Mouse (Mus musculus): ENCODE measurements at regions not wholly inside any gene's neighbourhood (a gene's known extent, or its start where the extent isn't known, plus 50 kb on each side); places are given as distances from the start of the nearest gene placed in this dataset.
A peak's percentile ranks its signal among the peaks of the same experiment; 100 is the strongest.
"Not testable (repeated sequence)": the region's sequence is repeated elsewhere in the genome, so short reads cannot be mapped to it uniquely, and the experiment has no call there.

DNA sequence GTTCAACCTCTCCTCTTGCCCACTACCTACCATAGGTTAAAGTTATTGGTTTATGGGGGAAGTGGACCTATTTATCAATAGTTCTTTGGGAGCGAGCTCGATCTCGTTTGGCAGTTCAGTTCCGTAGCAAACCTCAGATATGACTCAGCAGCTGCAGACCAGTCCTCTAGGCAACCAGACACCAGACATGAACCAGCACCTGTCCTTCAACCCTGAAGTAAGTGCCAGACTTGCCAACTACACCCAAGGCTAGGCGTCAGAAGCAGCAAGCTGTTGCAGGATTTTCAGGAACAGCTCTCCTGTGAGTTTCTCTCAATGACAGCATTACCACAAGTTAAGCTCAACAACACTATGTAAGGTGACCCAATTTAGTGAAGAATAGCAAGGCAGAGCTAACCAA is 53.3 kb upstream of the Trdn start:
- Histone ChIP-seq H3K4me3 (ENCODE audit: low read depth, low read length) (no peak overlapping the region), H3K36me3 (replicated peaks; ENCODE audit: control insufficient read depth, insufficient read depth, low read length) (no peaks in the 10 kb centered on the region), H3K27me3 (ENCODE audit: control insufficient read depth, insufficient read depth, low read length) (no peaks in the 10 kb centered on the region), H3K9me3 (replicated peaks; ENCODE audit: control insufficient read depth, low read length) (no peaks in the 10 kb centered on the region), H3K4me1 (ENCODE audit: control insufficient read depth, insufficient read depth) (no peaks in the 10 kb centered on the region; the same call in 1 of the 2 replicates), H3K4me2 (ENCODE audit: low read depth, low read length) (no peak overlapping the region), H3K27ac (ENCODE audit: low read depth) (no peak overlapping the region), H3K9ac (replicated peaks; ENCODE audit: low read depth, low read length) (no peak overlapping the region)
- TF ChIP-seq EP300 (IDR thresholded peaks at IDR 0.05; ENCODE audit: low read depth) (no peak), CTCF (IDR thresholded peaks at IDR 0.05; ENCODE audit: low read depth) (no peak)
- DNase-seq (ENCODE audit: low spot score) (no peak), ATAC-seq (ENCODE audit: insufficient read depth, low read depth) (no peak)
- 58% methylated on average over 5 of the region's 5 CpGs for WGBS

DNA sequence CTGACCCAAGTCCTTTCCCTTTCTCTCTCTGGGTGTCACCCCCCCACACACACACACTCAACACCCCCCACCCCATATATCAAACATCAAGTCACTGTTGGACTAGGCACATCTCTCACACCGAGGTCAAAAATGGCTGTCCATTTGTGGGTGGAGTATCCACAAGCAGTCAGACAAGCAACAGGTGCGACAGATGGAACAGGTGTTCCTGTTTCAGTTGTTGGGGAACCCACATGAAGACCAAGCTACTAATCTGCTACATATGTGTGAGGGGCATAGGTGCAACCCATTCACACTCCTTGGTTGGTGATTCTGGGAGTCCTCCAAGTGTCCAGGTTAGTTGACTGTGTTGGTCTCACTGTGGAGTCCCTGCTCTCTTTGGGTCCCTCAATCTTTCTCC is 58.1 kb upstream of the Trdn start:
- Histone ChIP-seq H3K9me3 (replicated peaks; ENCODE audit: control insufficient read depth, low read length) (no peaks in the 10 kb centered on the region), H3K36me3 (replicated peaks; ENCODE audit: control insufficient read depth, insufficient read depth, low read length) (no peaks in the 10 kb centered on the region), H3K4me2 (ENCODE audit: low read depth, low read length) (no peak overlapping the region), H3K27me3 (ENCODE audit: control insufficient read depth, insufficient read depth, low read length) (no peaks in the 10 kb centered on the region), H3K9ac (replicated peaks; ENCODE audit: low read depth, low read length) (no peak overlapping the region), H3K27ac (ENCODE audit: low read depth) (no peak overlapping the region), H3K4me1 (ENCODE audit: control insufficient read depth, insufficient read depth) (no peaks in the 10 kb centered on the region), H3K4me3 (ENCODE audit: low read depth, low read length) (no peak overlapping the region)
- ATAC-seq (ENCODE audit: insufficient read depth, low read depth) (no peak), DNase-seq (ENCODE audit: low spot score) (no peak)
- TF ChIP-seq CTCF (IDR thresholded peaks at IDR 0.05; ENCODE audit: low read depth) (no peak), EP300 (IDR thresholded peaks at IDR 0.05; ENCODE audit: low read depth) (no peak)
- 84% methylated on average over 2 of the region's 2 CpGs for WGBS

DNA sequence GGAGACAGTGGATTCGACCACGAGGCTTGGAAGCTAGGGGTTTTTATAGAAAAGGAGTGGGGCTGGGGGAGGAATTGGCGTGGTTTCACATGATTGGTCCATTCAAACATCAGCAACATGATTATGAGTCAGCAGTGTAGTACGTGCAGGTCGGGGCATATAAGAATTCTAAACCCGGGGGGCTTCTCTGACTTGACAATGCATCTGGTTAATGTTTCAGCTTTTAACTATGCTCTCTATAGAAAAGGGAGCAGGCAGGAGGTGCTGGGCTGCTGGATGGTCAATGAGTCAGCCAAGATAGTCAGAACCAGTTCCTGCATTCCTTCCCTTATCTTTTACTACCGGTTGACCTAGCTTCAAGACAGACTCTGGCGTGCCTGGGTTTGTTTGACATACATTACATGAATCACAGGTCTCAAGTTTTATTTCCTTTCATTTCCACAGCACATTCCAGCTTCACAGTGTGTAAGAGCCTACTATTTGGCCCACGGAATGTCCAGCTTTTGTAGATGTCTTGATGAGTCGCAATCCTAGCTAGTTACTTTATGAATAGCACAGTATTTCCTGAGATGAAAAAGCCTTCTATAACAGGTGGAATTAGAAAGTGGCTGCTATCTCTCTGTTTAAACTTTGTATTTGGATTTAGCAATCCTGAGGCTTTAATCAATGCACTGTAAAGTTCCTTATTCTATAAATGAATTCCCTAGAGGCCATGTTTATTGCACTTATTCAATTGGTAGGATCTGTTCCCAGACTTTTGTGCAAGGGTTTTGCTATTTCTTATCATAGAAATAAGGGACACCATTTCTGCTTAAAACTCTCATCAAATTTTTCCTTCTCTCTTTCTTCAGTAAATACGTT is 94.7 kb upstream of the Nkain2 start:
- ATAC-seq (ENCODE audit: insufficient read depth, low read depth), result no peak
- Histone ChIP-seq H3K9ac (replicated peaks; ENCODE audit: low read depth, low read length) (no peak overlapping the region), H3K4me3 (ENCODE audit: low read depth, low read length) (no peak overlapping the region), H3K27ac (ENCODE audit: low read depth) (no peak overlapping the region), H3K27me3 (ENCODE audit: control insufficient read depth, insufficient read depth, low read length) (no peaks in the 10 kb centered on the region), H3K36me3 (replicated peaks; ENCODE audit: control insufficient read depth, insufficient read depth, low read length) (no peaks in the 10 kb centered on the region), H3K9me3 (replicated peaks; ENCODE audit: control insufficient read depth, low read length) (no peaks in the 10 kb centered on the region), H3K4me2 (ENCODE audit: low read depth, low read length) (no peak overlapping the region), H3K4me1 (ENCODE audit: control insufficient read depth, insufficient read depth) (no peaks in the 10 kb centered on the region)
- WGBS, result 41% methylated on average over 11 of the region's 11 CpGs
- no peak for TF ChIP-seq CTCF (IDR thresholded peaks at IDR 0.05; ENCODE audit: low read depth)
- no peak for TF ChIP-seq EP300 (IDR thresholded peaks at IDR 0.05; ENCODE audit: low read depth)
- peak; percentile 6 for DNase-seq (ENCODE audit: low spot score)

DNA sequence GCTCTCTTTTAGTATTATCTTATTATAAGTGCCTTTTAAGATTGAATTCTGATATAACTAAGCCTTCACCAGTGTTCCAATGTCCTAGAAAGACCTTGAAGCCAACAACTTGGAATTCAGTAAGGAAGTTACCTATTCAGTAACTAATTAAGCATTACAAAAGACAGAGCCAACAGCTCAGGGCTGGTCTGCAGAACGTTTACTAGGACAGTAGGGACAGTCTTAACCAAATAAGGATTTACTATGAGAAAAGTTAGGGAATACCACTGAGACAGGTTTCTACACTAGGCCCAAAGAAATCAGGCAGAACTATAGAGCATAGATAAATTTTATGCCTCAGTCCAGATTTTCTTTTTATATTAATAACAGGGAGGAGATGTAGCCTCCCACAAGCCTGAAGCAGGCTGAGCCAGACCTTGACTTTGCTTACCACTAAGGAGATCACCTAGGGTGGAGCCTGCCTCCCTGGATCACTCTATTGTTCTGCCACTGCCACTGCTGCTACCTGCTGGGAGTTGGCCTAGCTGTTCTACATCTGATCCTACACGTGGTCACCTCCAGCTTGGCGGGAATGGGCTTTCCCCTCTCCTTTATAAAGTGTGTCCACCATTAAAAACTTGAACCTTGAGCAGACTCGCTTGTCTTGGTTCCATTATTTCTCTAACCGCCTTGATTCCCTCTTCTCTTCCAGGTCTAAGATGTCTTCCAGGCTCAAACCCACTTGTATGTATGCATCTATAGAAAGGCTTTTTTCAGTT is 68.2 kb upstream of the Nkain2 start:
- H3K9ac ChIP-seq (replicated peaks; ENCODE audit: low read depth, low read length); H3K4me1 ChIP-seq (ENCODE audit: control insufficient read depth, insufficient read depth); H3K4me2 ChIP-seq (ENCODE audit: low read depth, low read length); DNase-seq (ENCODE audit: low spot score); H3K4me3 ChIP-seq (ENCODE audit: low read depth, low read length); H3K9me3 ChIP-seq (replicated peaks; ENCODE audit: control insufficient read depth, low read length); ATAC-seq (ENCODE audit: insufficient read depth, low read depth); H3K27me3 ChIP-seq (ENCODE audit: control insufficient read depth, insufficient read depth, low read length); H3K27ac ChIP-seq (ENCODE audit: low read depth); H3K36me3 ChIP-seq (replicated peaks; ENCODE audit: control insufficient read depth, insufficient read depth, low read length): not testable (repeated sequence)
- 81% methylated on average over 5 of the region's 5 CpGs for WGBS

DNA sequence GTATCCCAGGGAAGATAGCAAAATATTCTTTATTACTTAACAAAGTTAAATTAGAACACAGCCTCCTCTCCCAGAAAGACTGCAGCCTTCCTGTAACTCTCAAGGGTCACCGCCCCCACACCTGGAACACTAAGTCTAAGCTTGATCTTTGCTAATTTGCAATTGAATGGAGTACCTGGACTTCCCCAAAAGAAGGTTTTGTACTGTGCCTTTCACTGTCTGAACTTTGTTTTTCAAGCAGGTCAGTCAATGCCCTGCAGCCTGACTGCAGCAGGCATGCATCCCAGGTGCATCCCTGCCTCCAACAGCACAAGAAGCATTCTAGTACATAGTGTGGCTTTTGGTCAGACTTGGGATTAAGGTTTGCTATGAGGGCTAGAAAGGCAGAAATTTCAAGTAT is 67.2 kb upstream of the Nkain2 start:
- WGBS, result 89% methylated on average over 1 of the region's 1 CpGs

DNA sequence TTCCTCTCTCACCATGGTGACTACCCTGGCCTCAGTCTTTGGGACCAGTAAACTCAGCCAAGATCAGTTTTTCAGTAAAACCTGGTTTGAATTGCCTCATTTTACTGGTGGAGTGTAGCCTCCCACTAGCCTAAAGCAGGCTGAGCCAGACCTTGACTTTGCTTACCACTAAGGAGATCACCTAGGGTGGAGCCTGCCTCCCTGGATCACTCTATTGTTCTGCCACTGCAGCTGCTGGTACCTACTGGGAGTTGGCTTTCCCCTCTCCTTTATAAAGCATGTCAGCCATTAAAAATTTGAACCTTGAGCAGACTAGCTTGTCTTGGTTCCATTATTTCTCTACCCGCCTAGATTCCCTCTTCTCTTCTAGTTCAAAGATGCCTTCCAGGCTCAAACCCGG is 63.5 kb upstream of the Nkain2 start:
- ATAC-seq (ENCODE audit: insufficient read depth, low read depth); H3K4me2 ChIP-seq (ENCODE audit: low read depth, low read length); H3K36me3 ChIP-seq (replicated peaks; ENCODE audit: control insufficient read depth, insufficient read depth, low read length); DNase-seq (ENCODE audit: low spot score); H3K9ac ChIP-seq (replicated peaks; ENCODE audit: low read depth, low read length); H3K4me3 ChIP-seq (ENCODE audit: low read depth, low read length); H3K27ac ChIP-seq (ENCODE audit: low read depth); H3K27me3 ChIP-seq (ENCODE audit: control insufficient read depth, insufficient read depth, low read length); H3K4me1 ChIP-seq (ENCODE audit: control insufficient read depth, insufficient read depth); H3K9me3 ChIP-seq (replicated peaks; ENCODE audit: control insufficient read depth, low read length): not testable (repeated sequence)
- 61% methylated on average over 2 of the region's 2 CpGs for WGBS

More for the DNA sequence above, 67.2 kb upstream of the Nkain2 start:
- not testable (repeated sequence) for H3K36me3 ChIP-seq (replicated peaks; ENCODE audit: control insufficient read depth, insufficient read depth, low read length); ATAC-seq (ENCODE audit: insufficient read depth, low read depth); H3K4me3 ChIP-seq (ENCODE audit: low read depth, low read length); H3K27ac ChIP-seq (ENCODE audit: low read depth); H3K4me1 ChIP-seq (ENCODE audit: control insufficient read depth, insufficient read depth); H3K9ac ChIP-seq (replicated peaks; ENCODE audit: low read depth, low read length); H3K9me3 ChIP-seq (replicated peaks; ENCODE audit: control insufficient read depth, low read length); H3K27me3 ChIP-seq (ENCODE audit: control insufficient read depth, insufficient read depth, low read length); H3K4me2 ChIP-seq (ENCODE audit: low read depth, low read length); DNase-seq (ENCODE audit: low spot score)
